Mouse (Mus musculus): ENCODE results near the gene Otulin. TPM values are rescaled to one million over a fixed set of nuclear protein-coding genes. Genes with fewer than 3 reads are reported as not detected.
A peak's percentile ranks its signal among the peaks of the same experiment; 100 is the strongest.

The Otulin gene
- polyA plus RNA-seq, 1 experiment from 2014 or later: 41.8 TPM

DNA sequence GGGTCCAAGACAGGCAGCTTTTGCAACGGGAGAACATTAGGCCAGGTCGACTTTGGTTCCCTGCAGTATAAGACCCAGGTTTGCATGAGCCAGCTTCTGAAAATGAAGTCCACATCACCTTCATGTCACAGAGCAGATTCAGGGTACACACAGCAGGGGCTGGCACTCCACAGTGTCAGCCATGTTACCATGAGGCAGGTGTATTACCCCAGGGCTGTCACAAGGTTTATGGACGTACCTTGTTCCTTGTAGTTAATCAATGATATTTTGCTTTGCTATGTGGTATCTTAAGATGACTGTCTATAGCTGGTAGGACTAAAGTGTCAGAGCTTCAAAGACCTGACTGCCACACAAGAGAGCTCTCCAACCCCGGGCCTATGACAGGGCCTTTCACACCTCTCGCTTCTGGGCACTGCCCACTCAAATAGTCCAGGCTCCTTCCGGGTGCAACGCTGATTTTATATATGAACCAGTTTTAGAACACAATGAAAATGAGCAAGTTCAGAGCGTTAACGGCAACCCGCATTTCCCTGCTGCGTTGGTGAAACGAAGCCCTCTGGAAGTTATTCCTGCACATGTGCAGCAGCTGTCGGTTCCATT is 31.6 kb downstream of the Otulin start:
- Histone ChIP-seq H3K27ac (ENCODE audit: low read depth) (no peak overlapping the region), H3K4me2 (no peak overlapping the region), H3K36me3 (ENCODE audit: insufficient read depth) (peaks cover 38% of the 10 kb centered on the region), H3K27me3 (ENCODE audit: insufficient read depth, low read length) (no peaks in the 10 kb centered on the region), H3K4me3 (ENCODE audit: low read depth, low read length) (no peak overlapping the region), H3K4me1 (ENCODE audit: insufficient read depth) (no peaks in the 10 kb centered on the region), H3K9ac (no peak overlapping the region), H3K9me3 (ENCODE audit: low read depth, low read length) (no peaks in the 10 kb centered on the region)
- TF ChIP-seq CTCF (IDR thresholded peaks at IDR 0.05; ENCODE audit: low read depth): no peak
- WGBS: 88% methylated on average over 13 of the region's 13 CpGs
- DNase-seq (no peak), ATAC-seq (ENCODE audit: insufficient read depth) (no peak)

DNA sequence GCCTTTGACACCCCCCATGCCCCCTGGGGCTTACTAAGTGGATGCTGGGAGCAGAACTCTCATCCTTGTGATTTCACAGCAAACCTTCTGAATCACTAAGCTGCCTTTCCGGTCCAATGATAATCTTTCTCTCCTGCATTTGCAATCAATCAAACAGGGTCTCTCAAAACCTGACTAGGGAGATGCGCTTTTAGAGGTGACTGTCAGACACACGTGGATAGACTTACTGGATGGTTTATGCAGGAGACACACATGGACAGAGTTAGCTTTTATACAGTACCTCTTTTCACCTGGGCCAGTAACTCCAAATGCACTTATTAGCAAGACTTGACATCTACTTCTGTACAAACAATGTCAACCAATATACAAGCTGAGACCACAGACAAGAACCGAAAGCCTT is 33.0 kb downstream of the Otulin start:
- no peak for ATAC-seq (ENCODE audit: insufficient read depth)
- no peak overlapping the region for H3K4me3 ChIP-seq (ENCODE audit: low read depth, low read length)
- TF ChIP-seq CTCF (IDR thresholded peaks at IDR 0.05; ENCODE audit: low read depth): no peak
- peaks cover 39% of the 10 kb centered on the region for H3K36me3 ChIP-seq (ENCODE audit: insufficient read depth)
- H3K9me3 ChIP-seq (ENCODE audit: low read depth, low read length): no peaks in the 10 kb centered on the region
- H3K4me1 ChIP-seq (ENCODE audit: insufficient read depth): no peaks in the 10 kb centered on the region
- DNase-seq: no peak
- H3K27me3 ChIP-seq (ENCODE audit: insufficient read depth, low read length): no peaks in the 10 kb centered on the region
- H3K4me2 ChIP-seq: no peak overlapping the region
- no peak overlapping the region for H3K27ac ChIP-seq (ENCODE audit: low read depth)
- 72% methylated on average over 4 of the region's 4 CpGs for WGBS
- H3K9ac ChIP-seq: no peak overlapping the region

DNA sequence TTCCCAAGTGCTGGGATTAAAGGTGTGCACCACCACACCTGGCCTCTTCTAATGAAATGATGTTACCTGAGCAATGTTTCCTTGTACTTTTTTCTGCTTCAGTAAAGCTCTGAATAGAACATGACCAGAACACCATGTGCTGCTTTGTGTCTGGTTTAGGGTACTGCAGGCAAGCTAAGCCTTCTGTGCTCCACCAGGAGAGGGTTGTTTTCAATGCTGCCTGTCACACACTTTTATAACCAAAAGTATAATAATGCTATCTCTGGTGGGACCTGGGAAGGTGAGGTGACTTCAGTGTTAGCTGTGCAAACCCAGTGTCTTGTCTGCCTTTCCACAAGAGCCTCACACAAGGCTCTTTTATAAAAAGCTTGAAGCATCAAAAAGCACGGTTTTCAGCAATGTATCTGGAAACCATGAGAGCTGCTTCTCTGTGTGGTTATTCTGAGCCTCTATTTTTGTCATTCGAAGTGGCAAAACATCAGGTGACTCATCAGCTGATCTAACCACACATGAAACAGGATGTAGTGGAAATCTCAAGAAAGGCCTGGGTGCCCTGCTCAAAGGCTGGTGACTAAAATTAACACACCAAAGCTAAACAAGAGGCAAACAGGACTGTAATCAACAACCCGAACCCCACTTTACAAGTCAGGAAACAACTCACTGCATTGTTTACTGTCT is 33.9 kb downstream of the Otulin start:
- Histone ChIP-seq H3K4me1 (ENCODE audit: insufficient read depth) (no peaks in the 10 kb centered on the region), H3K27ac (ENCODE audit: low read depth) (no peak overlapping the region; the same call in 1 of the 2 replicates), H3K9ac (no peak overlapping the region), H3K36me3 (ENCODE audit: insufficient read depth) (peaks cover 40% of the 10 kb centered on the region), H3K9me3 (ENCODE audit: low read depth, low read length) (no peaks in the 10 kb centered on the region), H3K4me2 (no peak overlapping the region), H3K4me3 (ENCODE audit: low read depth, low read length) (no peak overlapping the region), H3K27me3 (ENCODE audit: insufficient read depth, low read length) (no peaks in the 10 kb centered on the region)
- DNase-seq: peak; percentile 7
- ATAC-seq (ENCODE audit: insufficient read depth): no peak
- 62% methylated on average over 3 of the region's 3 CpGs for WGBS
- peak; percentile 27; the same call in 1 of the 2 replicates for TF ChIP-seq CTCF (IDR thresholded peaks at IDR 0.05; ENCODE audit: low read depth)

DNA sequence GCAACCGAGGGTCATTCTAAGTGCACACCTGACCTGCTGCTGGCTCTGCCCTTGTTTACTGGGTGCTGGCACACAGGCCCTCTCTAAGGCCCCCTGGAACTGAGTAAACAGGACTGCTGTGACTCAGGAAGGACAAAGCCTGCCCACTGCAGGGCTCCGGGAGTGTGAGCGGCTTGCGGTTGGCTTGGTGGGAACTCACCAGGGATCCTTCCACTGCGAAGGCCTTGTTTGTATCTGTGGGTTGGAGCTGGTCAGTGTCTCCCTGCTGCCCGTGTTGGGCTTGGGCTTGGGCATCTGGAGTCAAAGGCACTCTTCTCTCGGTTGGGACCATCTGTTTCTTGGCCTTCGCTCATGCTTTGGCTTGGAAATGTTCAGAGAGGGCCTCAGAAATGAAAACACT is 34.9 kb downstream of the Otulin start:
- ATAC-seq (ENCODE audit: insufficient read depth): peak; percentile 62; the same call in 1 of the 2 replicates

DNA sequence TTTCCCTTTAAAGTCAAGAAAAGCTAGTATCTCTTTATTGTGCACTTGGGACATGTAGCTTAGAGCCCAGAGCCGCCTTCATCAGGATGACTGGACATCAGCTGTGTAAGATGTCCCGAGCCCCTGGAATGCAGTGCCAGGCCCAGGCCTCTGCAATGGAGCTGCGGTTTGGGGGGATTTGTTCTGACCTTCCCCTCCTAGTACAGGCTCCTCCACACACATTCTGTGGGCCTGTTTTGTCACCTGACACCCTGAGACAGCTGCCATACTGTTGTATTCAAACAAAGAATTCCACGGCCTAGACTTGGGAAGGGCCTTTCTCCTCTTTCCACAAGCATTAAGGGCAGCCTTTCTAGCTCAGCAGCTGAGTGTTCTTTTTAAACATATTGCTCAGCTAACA is 35.5 kb downstream of the Otulin start:
- peak; percentile 31 for DNase-seq
- TF ChIP-seq CTCF (IDR thresholded peaks at IDR 0.05; ENCODE audit: low read depth): no peak
- H3K9ac ChIP-seq: no peak overlapping the region
- WGBS: 18% methylated on average over 4 of the region's 4 CpGs
- H3K4me3 ChIP-seq (ENCODE audit: low read depth, low read length): no peak overlapping the region
- H3K27ac ChIP-seq (ENCODE audit: low read depth): peak overlapping the region; percentile 66; the same call in 1 of the 2 replicates
- H3K27me3 ChIP-seq (ENCODE audit: insufficient read depth, low read length): no peaks in the 10 kb centered on the region
- peak; percentile 70; the same call in 1 of the 2 replicates for ATAC-seq (ENCODE audit: insufficient read depth)
- H3K4me1 ChIP-seq (ENCODE audit: insufficient read depth): no peaks in the 10 kb centered on the region
- no peaks in the 10 kb centered on the region for H3K9me3 ChIP-seq (ENCODE audit: low read depth, low read length)
- peaks cover 39% of the 10 kb centered on the region for H3K36me3 ChIP-seq (ENCODE audit: insufficient read depth)
- H3K4me2 ChIP-seq: no peak overlapping the region

More for the DNA sequence above, 34.9 kb downstream of the Otulin start:
- 38% methylated on average over 8 of the region's 8 CpGs for WGBS
- H3K9ac ChIP-seq: no peak overlapping the region
- H3K27me3 ChIP-seq (ENCODE audit: insufficient read depth, low read length): no peaks in the 10 kb centered on the region
- no peaks in the 10 kb centered on the region for H3K9me3 ChIP-seq (ENCODE audit: low read depth, low read length)
- TF ChIP-seq CTCF (IDR thresholded peaks at IDR 0.05; ENCODE audit: low read depth): no peak
- H3K4me3 ChIP-seq (ENCODE audit: low read depth, low read length): no peak overlapping the region
- DNase-seq: peak; percentile 17
- H3K36me3 ChIP-seq (ENCODE audit: insufficient read depth): peaks cover 38% of the 10 kb centered on the region
- H3K4me2 ChIP-seq: no peak overlapping the region
- H3K27ac ChIP-seq (ENCODE audit: low read depth): peak overlapping the region; percentile 66; the same call in 1 of the 2 replicates
- no peaks in the 10 kb centered on the region for H3K4me1 ChIP-seq (ENCODE audit: insufficient read depth)

DNA sequence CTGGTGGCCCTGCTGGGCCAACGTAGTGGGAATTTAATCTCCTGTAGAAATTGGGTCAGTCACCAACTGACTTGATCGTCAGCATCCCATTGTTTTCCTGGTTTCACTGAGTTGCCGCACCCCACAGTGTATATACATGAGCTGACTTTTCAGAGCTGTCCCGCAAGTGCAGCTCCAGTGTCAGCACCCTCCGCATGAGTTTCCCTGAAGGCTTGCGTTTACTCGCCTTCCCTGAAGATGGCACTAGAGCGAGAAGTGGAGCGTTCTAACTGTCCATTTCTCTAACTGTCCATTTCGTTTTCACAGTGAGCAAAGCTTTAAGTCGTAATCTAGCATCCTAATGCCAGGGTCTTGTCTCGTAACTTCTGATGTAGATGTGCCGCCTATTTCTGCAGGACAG is 36.8 kb downstream of the Otulin start:
- Histone ChIP-seq H3K4me2 (no peak overlapping the region), H3K27me3 (ENCODE audit: insufficient read depth, low read length) (no peaks in the 10 kb centered on the region), H3K27ac (ENCODE audit: low read depth) (no peak overlapping the region), H3K9me3 (ENCODE audit: low read depth, low read length) (no peaks in the 10 kb centered on the region), H3K36me3 (ENCODE audit: insufficient read depth) (peaks cover 36% of the 10 kb centered on the region), H3K9ac (no peak overlapping the region), H3K4me3 (ENCODE audit: low read depth, low read length) (no peak overlapping the region), H3K4me1 (ENCODE audit: insufficient read depth) (no peaks in the 10 kb centered on the region)
- WGBS: 81% methylated on average over 13 of the region's 13 CpGs
- no peak for TF ChIP-seq CTCF (IDR thresholded peaks at IDR 0.05; ENCODE audit: low read depth)
- ATAC-seq (ENCODE audit: insufficient read depth) (no peak), DNase-seq (peak; percentile 18)

DNA sequence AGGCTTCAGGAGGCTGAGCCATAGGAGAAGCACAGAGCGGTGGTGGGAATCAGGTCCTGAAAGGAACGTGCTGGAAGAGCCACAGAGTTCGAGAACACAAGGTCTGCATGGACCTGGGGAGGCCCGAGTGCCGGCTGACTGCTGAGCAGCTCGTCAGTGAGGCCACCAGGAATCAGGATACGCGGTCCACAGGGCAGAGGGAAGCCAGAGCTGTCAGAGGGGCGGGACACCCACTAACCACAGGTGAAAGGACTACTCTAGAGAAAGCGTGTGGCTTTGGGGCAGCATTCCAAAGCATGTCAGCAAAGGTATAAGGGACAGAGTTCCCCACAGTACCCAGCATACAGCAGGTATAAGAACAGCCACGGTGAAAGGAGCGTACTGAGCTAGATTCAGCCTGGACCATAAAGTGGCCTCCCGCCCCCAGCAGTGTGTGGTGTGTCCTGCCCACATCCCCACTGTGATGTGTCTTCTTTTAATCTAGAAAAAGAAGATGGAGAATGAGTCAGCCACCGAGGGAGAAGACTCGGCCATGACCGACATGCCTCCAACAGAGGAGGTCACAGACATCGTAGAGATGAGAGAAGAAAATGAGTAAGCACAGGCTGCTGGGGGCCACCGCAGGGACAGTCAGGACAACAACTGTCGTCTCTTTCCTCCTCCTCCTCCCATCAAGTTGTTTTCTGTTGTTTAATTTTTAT is 37.7 kb downstream of the Otulin start:
- 88% methylated on average over 19 of the region's 19 CpGs for WGBS
- Histone ChIP-seq H3K4me3 (ENCODE audit: low read depth, low read length) (no peak overlapping the region), H3K27ac (ENCODE audit: low read depth) (no peak overlapping the region), H3K9me3 (ENCODE audit: low read depth, low read length) (no peaks in the 10 kb centered on the region), H3K27me3 (ENCODE audit: insufficient read depth, low read length) (no peaks in the 10 kb centered on the region), H3K4me1 (ENCODE audit: insufficient read depth) (no peaks in the 10 kb centered on the region), H3K4me2 (no peak overlapping the region), H3K36me3 (ENCODE audit: insufficient read depth) (peaks cover 37% of the 10 kb centered on the region; the same call in 1 of the 2 replicates), H3K9ac (no peak overlapping the region)
- no peak for ATAC-seq (ENCODE audit: insufficient read depth)
- no peak for DNase-seq
- no peak for TF ChIP-seq CTCF (IDR thresholded peaks at IDR 0.05; ENCODE audit: low read depth)

All from lung, embryonic 14.5 days (tissue).